Mouse (Mus musculus) bone marrow macrophage, adult 2 months (primary cell): ENCODE measurements around the gene Fkbp15.
A peak's percentile ranks its signal among the peaks of the same experiment; 100 is the strongest.

Experiments
- CTCF ChIP-seq: IDR thresholded peaks from 2 replicates; pipeline ENCODE4 v1.5.1; 2012; ENCODE audit warnings: low read depth, mild to moderate bottlenecking, low read length, moderate library complexity
- POLR2A ChIP-seq: IDR thresholded peaks from 2 replicates; pipeline ENCODE4 v1.6.1; 2012; ENCODE audit warnings: mild to moderate bottlenecking, low read depth, low read length, borderline replicate concordance

- TF ChIP-seq CTCF (no peak), POLR2A (0 out of 2 replicates have a peak, but pooled peaks have one; percentile 50)
Observed at GRCm38 (mm10) chr4:62265154-62265836, 95.1 kb downstream of the Fkbp15 start.
